Mouse (Mus musculus) G1E (cell line): ENCODE data around the gene Zcchc4.

Experiments
- CTCF ChIP-seq: IDR thresholded peaks from 2 replicates; pipeline ENCODE4 v1.5.1; 2012; ENCODE audit warnings: low read depth, low read length, inconsistent platforms, mixed read lengths
- GATA1 ChIP-seq: IDR thresholded peaks from 2 replicates; pipeline ENCODE4 v1.6.1; 2012; ENCODE audit warnings: borderline replicate concordance, low read length, inconsistent platforms, mixed read lengths

DNA sequence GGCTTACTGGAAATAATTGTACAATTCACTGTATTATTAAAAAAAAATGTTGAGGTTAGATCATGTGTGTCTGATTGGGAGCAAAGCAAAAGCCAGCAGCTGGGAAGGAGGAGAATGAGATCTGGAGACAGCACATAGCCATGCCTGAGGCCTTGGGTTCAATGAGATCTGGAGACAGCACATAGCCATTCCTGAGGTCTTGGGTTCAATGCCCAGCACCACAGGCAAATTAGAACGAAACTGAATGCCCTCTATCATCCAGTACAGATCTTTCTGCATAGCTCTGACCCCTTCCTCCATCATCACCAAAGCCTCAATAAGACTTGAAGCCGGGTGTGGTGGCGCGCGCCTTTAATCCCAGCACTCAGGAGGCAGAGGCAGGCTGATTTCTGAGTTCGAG, 35.2 kb downstream of the Zcchc4 start:
- TF ChIP-seq CTCF (no peak), GATA1 (no peak)
